Mouse (Mus musculus) erythroblast, embryonic 14.5 days (primary cell): ENCODE measurements at regions not wholly inside any gene's neighbourhood (a gene's known extent, or its start where the extent isn't known, plus 50 kb on each side); places are given as distances from the start of the nearest gene placed in this dataset.

Experiments used
- GATA1 ChIP-seq: IDR thresholded peaks from 2 replicates; pipeline ENCODE4 v1.6.1; 2012; ENCODE audit warnings: low read length, inconsistent platforms, mixed read lengths
- TAL1 ChIP-seq: IDR thresholded peaks from 3 replicates; pipeline ENCODE4 v1.6.1; 2012; ENCODE audit warnings: low read length, inconsistent platforms, mixed read lengths

- TF ChIP-seq GATA1 (no peak), TAL1 (no peak)
Observed at GRCm38 (mm10) chr14:76684327-76684726, 127.6 kb upstream of the Serp2 start.
